Mouse (Mus musculus): Measurements from ENCODE around the gene Prr14l.
"Not testable (repeated sequence)": the region's sequence is repeated elsewhere in the genome, so short reads cannot be mapped to it uniquely, and the experiment has no call there.

Prr14l gene

DNA sequence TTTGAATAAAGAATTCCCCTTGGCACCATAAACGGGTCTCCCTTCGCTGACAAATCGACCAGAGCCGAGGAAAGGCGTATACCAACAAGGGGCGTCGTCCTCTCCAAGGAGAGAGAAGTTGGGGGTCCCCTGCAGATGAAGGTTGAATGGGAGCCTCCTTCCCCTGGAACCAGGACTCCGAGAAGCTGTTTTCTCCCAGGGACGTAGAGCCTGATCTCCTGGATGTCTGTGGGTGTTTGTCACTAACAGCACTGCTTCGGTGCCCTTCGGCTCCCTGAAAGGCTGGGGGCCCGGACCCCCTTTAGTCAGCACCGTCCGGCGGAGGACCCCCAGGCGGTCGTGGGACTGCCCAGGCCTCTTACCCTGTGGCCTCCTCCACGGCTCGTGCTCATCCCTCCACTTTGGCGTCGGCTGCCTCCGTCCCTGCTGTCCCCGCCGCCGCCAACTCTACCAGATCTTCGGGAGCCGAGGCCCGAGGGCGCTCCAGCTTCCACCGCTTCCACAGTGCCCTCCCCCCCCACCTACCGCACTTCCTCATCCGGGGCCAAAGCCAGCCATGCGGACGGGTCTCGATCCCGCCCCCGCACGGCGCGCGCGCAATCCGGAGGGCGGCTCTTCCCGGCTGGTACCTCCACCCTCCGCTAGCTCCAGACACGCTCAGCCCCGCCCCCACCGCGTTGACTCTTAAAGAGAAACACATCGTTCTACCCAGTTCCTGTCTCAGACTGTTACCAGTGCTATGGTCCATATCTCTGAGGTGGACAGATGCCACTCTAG lies at the start of gene Prr14l:
Gene Prr14l, minus strand, starts transcription at position 526 of the 777 bp plus-strand sequence.
- DNase-seq (ENCODE audit: low spot score in 2 of 2): peak; percentile 97 to 98

- no peak for DNase-seq (ENCODE audit: low spot score in 2 of 2)
Measured at GRCm38 (mm10) chr5:32886739-32887138, 32.7 kb upstream of the Prr14l start.

DNA sequence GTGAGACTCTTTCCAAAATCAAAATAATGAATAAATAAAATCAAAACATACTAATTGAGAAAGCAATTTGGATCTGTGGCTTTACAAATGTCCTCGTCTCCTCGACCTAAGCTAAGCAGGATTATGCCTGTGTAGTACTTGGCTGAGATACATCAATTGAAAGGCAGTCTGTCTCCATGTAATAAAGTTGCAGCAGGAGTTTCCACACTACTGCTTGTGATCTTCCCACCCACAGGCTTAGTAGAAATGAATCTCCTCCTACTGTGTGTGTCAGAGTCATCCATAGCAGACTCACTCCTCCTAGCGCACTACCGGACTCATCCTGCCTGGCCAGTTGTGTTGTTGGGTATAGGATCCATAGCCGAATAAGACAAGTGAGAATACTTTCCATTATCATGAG lies 18.3 kb upstream of the Prr14l start:
- DNase-seq (ENCODE audit: low spot score in 2 of 2): no peak

GRCm38 (mm10) chr5:32869389-32870024 lies 15.5 kb upstream of the Prr14l start:
- peak; percentile 30 to 37 for DNase-seq (ENCODE audit: low spot score in 2 of 2)

GRCm38 (mm10) chr5:32863253-32864228 lies 9.5 kb upstream of the Prr14l start, which contains the start of gene Depdc5:
Gene Depdc5, plus strand, starts transcription at chr5:32863701.
- DNase-seq (ENCODE audit: low spot score in 2 of 2): peak; percentile 96 to 98

GRCm38 (mm10) chr5:32862469-32863132 lies 8.5 kb upstream of the Prr14l start:
- DNase-seq (ENCODE audit: low spot score in 2 of 2): no peak

DNA sequence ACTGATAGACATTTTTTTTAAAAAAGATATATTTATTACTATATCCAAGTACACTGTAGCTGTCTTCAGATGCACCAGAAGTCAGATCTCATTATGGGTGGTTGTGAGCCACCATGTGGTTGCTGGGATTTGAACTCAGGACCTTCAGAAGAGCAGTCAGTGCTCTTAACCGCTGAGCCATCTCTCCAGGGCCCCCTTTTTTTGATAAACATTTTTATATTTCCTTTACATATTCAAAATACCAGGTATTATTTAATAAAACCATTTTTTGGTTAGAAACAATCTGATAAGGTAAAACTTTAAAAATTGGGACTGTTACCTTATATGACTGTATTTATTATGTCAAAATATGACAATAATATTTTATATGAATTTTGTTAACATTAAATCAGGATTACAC lies 7.0 kb upstream of the Prr14l start:
- no peak for DNase-seq (ENCODE audit: low spot score in 2 of 2)

DNA sequence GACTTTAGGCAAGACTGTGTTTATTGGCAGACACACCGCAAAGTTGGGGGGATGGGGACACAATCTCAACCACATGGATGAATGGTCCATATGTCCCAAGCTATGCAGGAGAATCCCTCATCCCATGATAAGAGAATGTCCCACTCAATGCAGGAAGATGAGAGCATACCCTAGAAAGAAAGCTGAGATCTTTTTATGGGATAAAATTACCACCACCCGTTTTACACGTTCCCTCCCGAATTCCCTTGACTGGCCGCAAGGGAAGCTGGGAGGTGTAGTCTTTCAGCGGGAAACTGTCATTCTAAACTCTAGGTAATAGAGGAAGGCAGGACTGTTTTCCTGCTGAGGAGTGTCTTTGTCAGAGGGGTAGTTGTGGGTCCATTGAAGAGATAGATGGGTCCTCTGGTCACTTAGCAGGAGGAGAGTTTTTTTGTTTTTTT lies 3.7 kb upstream of the Prr14l start:
- DNase-seq (ENCODE audit: low spot score in 2 of 2): peak; percentile 40 to 52

- not testable (repeated sequence) for DNase-seq (ENCODE audit: low spot score in 2 of 2)
Measured at GRCm38 (mm10) chr5:32855274-32855673, 1.2 kb upstream of the Prr14l start.

DNA sequence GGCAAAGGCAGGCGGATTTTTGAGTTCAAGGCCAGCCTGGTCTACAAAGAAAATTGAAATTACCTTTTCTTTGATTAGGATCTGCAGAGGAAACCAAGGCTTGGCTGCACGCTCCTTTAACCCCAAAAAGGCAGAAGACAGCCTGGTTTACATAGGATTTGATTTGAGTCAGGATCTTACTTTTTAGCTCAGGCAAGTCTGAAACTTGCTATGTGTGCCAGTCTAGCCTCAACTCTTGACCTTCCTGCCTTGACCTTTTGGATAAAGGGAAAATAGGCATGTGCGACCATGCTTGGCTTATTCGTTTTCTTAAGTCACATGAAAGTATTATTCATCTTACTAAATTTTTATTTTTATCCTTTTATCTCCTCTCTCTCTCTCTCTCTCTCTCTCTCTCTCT lies 762 bp upstream of the Prr14l start:
- no peak for DNase-seq (ENCODE audit: low spot score in 2 of 2)

DNA sequence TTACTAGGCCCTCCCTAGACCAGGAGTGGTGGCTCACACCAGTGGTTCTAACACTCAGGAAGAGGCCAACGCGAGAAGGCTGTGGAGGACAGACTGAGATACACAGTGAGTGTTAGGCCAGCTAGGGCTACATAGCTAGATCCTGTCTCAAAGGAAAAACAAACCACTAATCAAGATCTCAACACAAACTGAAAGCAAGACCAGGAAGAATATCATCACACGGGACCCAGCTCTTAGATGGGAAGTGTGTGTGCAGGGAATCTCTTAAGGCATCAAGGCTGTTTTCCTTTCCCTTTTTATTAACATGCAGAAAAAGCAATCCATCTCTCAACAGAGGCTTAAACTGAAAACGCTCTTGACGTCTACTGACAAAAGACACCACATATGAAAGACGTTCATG lies 2.0 kb downstream of the Prr14l start:
- no peak for DNase-seq (ENCODE audit: low spot score in 2 of 2)

DNA sequence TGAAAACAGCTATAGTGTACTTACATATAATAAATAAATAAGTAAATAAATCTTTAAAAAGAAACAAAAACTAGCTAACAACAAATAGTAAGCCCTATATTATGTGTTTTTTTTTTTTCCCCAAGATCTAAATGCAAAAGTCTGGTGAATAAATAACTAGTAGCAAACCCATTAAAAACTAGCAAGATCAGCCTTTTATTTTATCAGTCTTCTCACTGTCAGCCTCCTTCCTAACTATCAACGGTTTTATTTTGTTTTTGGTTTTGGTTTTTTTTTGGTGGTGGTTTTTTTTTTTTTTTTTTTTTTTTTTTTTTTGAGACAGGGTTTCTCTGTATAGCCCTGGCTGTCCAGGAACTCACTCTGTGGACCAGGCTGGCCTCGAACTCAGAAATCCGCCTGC lies 4.5 kb downstream of the Prr14l start:
- not testable (repeated sequence) for DNase-seq (ENCODE audit: low spot score in 2 of 2)

GRCm38 (mm10) chr5:32849178-32849577 lies 4.9 kb downstream of the Prr14l start:
- DNase-seq (ENCODE audit: low spot score in 2 of 2): no peak

DNA sequence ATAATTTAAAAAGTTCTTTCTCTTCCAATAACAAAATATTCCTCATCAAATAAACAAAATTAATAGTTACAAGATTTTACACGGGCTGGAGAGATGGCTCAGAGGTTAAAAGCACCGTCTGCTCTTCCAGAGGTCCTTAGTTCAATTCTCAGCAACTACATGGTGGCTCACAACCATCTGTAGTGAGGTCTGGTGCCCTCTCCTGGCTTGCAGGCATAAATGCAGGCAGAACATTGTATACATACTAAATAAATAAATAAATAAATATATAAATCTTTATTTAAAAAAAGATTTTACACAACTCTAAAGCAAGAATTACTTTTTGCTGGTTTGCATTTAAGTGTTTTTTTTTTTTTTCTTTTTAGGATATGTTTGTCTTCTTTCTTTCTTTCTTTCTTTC lies 14.0 kb downstream of the Prr14l start:
- no peak for DNase-seq (ENCODE audit: low spot score in 2 of 2)

DNA sequence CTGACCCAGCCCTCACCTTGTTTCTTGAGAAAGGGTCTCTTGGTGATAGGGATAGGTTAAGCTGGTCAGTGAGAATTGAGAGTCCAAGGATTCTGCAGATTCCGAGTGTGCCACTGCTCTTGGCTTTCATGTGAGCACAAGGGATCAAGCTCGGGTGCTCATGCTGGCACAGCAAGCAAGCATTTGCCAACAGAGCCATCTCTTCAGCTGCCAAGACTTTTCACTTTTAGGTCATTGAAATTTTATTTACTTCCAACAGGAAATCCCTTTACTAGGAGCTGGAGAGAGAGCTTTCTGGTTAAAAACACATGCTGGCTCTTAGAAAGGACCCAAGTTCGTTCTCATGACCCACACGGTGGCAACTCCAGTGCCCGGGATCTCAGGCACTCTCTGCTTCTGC lies 17.1 kb downstream of the Prr14l start:
- no peak for DNase-seq (ENCODE audit: low spot score in 2 of 2)

DNA sequence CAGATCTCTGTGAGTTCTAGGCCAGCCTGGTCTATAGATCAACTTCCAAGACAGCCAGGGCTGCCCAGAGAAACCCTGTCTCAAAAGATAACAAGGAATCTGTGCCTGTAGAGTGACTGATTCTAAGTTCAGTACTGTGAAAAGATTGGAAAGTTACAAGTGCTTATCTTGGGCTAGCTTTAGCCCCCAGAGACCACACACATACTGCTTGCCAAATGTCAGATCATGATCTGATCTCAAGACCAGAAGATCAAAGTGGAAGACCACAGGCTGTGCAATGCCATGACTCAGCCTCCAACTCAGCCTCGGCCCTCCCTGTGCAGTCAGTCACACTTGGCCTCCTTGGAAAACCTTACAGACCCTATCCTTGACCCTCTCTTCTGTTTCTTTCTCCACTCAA lies 19.6 kb downstream of the Prr14l start:
- DNase-seq (ENCODE audit: low spot score in 2 of 2): no peak

- DNase-seq (ENCODE audit: low spot score in 2 of 2): no peak
Measured at GRCm38 (mm10) chr5:32830054-32830453, 24.0 kb downstream of the Prr14l start.

DNA sequence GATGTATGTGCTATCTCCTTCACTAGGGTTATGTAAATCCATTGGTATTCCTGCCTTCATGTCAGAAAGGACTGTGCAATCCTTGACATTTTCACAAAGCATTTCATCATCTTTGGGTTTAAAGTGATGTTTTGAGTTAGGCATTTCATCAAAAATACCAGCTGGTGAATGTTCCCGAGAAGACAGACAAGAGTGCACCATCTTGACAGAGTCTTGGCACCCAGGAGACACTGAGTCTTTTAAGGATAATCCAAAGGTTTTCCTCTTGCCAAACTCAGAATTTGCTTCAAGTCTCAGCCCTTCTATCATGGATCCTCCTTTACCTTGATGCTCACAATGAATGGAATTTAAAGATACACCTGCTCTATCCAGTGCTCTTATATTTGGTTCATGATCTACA lies 25.3 kb downstream of the Prr14l start:
- not testable (repeated sequence) for DNase-seq (ENCODE audit: low spot score in 2 of 2)

DNA sequence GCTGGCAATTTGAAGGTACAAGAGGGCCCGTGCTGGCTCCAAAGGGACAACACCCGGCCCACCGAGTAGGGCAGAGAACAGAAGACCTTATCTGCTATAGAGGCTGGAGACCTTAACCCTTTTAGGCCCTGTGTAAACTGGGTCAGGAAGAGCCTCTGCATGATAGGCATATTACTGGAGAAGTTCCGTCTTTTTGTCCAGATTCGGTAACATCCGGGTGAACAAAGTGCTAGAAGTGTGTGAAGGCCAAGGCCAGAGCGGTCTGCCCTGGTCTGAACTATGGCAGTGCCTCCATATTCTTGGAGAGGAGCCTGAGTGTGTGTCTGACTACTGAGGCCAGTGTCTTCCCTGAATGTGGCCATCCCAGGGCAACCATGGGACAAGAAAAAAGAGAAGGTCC lies 27.0 kb downstream of the Prr14l start, which contains the start of gene Gm20671:
Gene Gm20671, minus strand, starts transcription at position 101 of the 400 bp plus-strand sequence.
- DNase-seq (ENCODE audit: low spot score in 2 of 2): no peak

DNA sequence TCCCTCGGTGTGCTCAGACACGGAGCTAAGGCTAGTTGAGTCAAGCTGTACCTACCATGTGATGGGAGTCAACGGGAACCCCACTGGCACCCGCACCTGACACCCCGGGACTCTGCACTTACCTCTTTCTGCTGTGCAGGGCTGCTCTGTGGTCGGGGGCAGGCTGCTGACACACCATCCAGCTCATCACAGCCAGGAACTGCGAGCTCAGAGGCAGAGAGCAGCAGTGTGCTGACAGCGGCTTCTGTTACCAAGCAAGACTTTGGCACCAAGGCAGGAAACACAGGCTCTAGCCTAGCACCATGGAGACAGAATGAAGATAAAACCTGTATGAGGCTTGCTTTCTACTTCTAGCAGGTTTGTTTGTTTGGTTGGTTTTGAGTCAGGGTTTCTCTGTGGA lies 33.6 kb downstream of the Prr14l start:
- DNase-seq (ENCODE audit: low spot score in 2 of 2): no peak

DNA sequence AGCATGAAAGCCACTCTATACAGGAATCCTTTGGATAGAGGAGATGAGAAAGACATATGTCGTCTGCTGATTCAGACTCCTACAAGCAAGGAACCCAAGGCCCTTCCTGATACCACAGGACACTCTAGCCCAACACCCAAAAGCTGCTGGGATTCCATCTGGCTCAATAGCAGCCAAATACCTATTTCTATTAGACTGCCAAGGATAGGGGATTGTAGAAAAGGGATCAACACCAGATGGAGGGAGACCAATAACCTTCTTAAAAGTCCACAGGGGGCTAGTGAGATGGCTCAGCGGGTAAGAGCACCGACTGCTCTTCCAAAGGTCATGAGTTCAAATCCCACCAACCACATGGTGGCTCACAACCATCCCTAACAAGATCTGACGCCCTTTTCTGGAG lies 38.7 kb downstream of the Prr14l start:
- DNase-seq (ENCODE audit: low spot score in 2 of 2): no peak
